Mouse (Mus musculus) C2C12 (cell line): ENCODE measurements around the gene Sapcd1.

Source experiments
- CEBPB ChIP-seq: IDR thresholded peaks from one replicate; pipeline ENCODE4 v1.6.1; 2011; ENCODE audit warnings: low read depth, mild to moderate bottlenecking, control low read depth, moderate library complexity
- CTCF ChIP-seq: IDR thresholded peaks from one replicate; pipeline ENCODE4 v1.5.1; 2011; ENCODE audit not compliant: control insufficient read depth, insufficient read depth, insufficient read length
- FOSL1 ChIP-seq: IDR thresholded peaks from one replicate; pipeline ENCODE4 v1.8.0; 2011; ENCODE audit warnings: mild to moderate bottlenecking, low read length; ENCODE audit not compliant: poor library complexity, insufficient read depth, severe bottlenecking
- MAX ChIP-seq: IDR thresholded peaks from one replicate; pipeline ENCODE4 v1.6.1; 2011; ENCODE audit warnings: mild to moderate bottlenecking, control low read depth
- MYOD1 ChIP-seq: IDR thresholded peaks from one replicate; pipeline ENCODE4 v1.6.1; 2011; ENCODE audit warnings: low read depth; ENCODE audit not compliant: control insufficient read depth, insufficient read length
- USF1 ChIP-seq: IDR thresholded peaks from one replicate; pipeline ENCODE4 v1.6.1; 2011; ENCODE audit warnings: low read depth, mild to moderate bottlenecking, control low read depth, moderate library complexity

DNA sequence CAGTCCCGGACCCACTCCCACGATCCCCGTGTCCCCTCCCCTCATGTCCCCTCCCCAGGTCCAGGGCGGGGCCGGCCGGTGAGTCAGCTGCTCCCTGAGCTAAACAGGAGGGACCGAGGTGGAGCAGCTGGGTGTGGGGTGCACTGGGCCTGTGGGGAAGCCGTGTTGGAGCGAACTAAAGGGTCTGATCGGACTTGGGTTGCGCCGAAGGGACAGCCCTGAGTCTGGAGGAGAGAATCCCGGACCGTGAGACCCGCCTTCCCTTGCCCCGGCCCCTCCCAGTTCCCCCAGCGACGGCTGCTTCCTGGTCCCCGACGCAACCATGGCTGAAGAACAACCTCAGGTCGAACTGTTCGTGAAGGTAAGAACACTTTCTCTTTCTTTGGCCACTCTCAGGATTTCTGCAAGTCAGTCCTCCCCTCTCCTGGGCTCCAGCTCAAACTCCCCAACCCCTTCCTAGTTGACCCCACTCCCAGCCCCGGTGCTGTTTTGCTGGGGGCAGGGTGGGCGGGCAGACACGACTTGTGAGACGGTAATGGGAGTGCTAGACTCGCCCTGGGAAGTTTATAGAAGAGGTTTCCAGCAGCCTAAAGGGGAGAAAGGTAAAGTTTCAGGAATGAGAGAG, 22.4 kb upstream of the Sapcd1 start:
- TF ChIP-seq CTCF (no peak), MAX (no peak), CEBPB (no peak), MYOD1 (no peak), USF1 (no peak), FOSL1 (no peak)
